Mouse (Mus musculus) embryonic facial prominence, embryonic 12.5 days (tissue): ENCODE results near the gene Zfp296. TPM values are rescaled to one million over a fixed set of nuclear protein-coding genes. Genes with fewer than 3 reads are reported as not detected.

Source experiments
- polyA plus RNA-seq: library from polyadenylated mRNA; unstranded; fragments of >200 nt; fragmentation: Nextera tagmentation; extraction: Ambion mirVana; gene quantifications from 2 replicates; pipeline ENCODE4 v1.2.1, GENCODE M21; 2016

Zfp296 gene
- polyA plus RNA-seq, 1 experiment from 2014 or later, result 0.17 TPM

Other genes with a start within 250 kb of the Zfp296 start
- gene Ercc1, start 232.5 kb upstream of the Zfp296 start, polyA plus RNA-seq, result 92.3 and 94.5 TPM in 2 replicates
- gene Cd3eap, start 217.8 kb upstream of the Zfp296 start, polyA plus RNA-seq, result 27.1 and 28.0 TPM in 2 replicates
- gene Ppp1r13l, start 217.5 kb upstream of the Zfp296 start, polyA plus RNA-seq, result 7.3 and 8.1 TPM in 2 replicates
- gene Ercc2, start 195.3 kb upstream of the Zfp296 start, polyA plus RNA-seq, result 19.9 and 23.2 TPM in 2 replicates
- gene Klc3, start 173.2 kb upstream of the Zfp296 start, polyA plus RNA-seq, result 10.6 and 10.7 TPM in 2 replicates
- gene Ckm, start 172.5 kb upstream of the Zfp296 start, polyA plus RNA-seq, result 0.52 TPM in 1 of 2 replicates, not detected in the other
- 16.3 and 17.9 TPM in 2 replicates for gene Mark4, start 118.5 kb upstream of the Zfp296 start, polyA plus RNA-seq
- gene Exoc3l2, start 114.0 kb upstream of the Zfp296 start, polyA plus RNA-seq, result 1.0 and 1.8 TPM in 2 replicates
- 4.1 and 4.6 TPM in 2 replicates for gene Bloc1s3, start 68.9 kb upstream of the Zfp296 start, polyA plus RNA-seq
- gene Trappc6a, start 68.9 kb upstream of the Zfp296 start, polyA plus RNA-seq, result 61.7 and 63.5 TPM in 2 replicates
- 0.06 TPM in 1 of 2 replicates, not detected in the other for gene Nkpd1, start 59.4 kb upstream of the Zfp296 start, polyA plus RNA-seq
- gene Ppp1r37, start 14.2 kb upstream of the Zfp296 start, polyA plus RNA-seq, result 36.0 and 40.6 TPM in 2 replicates
- 150 and 164 TPM in 2 replicates for gene Gemin7, start 308 bp downstream of the Zfp296 start, polyA plus RNA-seq
- 72.7 and 80.7 TPM in 2 replicates for gene Clasrp, start 27.2 kb downstream of the Zfp296 start, polyA plus RNA-seq
- gene Relb, start 52.2 kb downstream of the Zfp296 start, polyA plus RNA-seq, result 8.0 and 8.5 TPM in 2 replicates
- 93.9 and 95.0 TPM in 2 replicates for gene Clptm1, start 87.7 kb downstream of the Zfp296 start, polyA plus RNA-seq
- 0.74 and 0.83 TPM in 2 replicates for gene Apoc2, start 100.7 kb downstream of the Zfp296 start, polyA plus RNA-seq
- gene Gm44805, start 104.1 kb downstream of the Zfp296 start, polyA plus RNA-seq, result not detected in 2 replicates
- not detected in 2 replicates for gene Apoc4, start 104.2 kb downstream of the Zfp296 start, polyA plus RNA-seq
- gene Apoc1, start 115.4 kb downstream of the Zfp296 start, polyA plus RNA-seq, result 6.1 and 6.4 TPM in 2 replicates
- 200 and 220 TPM in 2 replicates for gene Apoe, start 121.9 kb downstream of the Zfp296 start, polyA plus RNA-seq
- gene Tomm40, start 138.2 kb downstream of the Zfp296 start, polyA plus RNA-seq, result 163 and 174 TPM in 2 replicates
- gene Nectin2, start 173.2 kb downstream of the Zfp296 start, polyA plus RNA-seq, result 95.3 and 97.6 TPM in 2 replicates
- gene Bcam, start 193.7 kb downstream of the Zfp296 start, polyA plus RNA-seq, result 62.3 and 69.1 TPM in 2 replicates
- gene Cblc, start 219.5 kb downstream of the Zfp296 start, polyA plus RNA-seq, result 4.4 and 4.8 TPM in 2 replicates
- gene Bcl3, start 245.5 kb downstream of the Zfp296 start, polyA plus RNA-seq, result 2.2 TPM in 2 replicates